11 mouse cellular contexts compared by ENCODE assay signal in the genomic region with DNA sequence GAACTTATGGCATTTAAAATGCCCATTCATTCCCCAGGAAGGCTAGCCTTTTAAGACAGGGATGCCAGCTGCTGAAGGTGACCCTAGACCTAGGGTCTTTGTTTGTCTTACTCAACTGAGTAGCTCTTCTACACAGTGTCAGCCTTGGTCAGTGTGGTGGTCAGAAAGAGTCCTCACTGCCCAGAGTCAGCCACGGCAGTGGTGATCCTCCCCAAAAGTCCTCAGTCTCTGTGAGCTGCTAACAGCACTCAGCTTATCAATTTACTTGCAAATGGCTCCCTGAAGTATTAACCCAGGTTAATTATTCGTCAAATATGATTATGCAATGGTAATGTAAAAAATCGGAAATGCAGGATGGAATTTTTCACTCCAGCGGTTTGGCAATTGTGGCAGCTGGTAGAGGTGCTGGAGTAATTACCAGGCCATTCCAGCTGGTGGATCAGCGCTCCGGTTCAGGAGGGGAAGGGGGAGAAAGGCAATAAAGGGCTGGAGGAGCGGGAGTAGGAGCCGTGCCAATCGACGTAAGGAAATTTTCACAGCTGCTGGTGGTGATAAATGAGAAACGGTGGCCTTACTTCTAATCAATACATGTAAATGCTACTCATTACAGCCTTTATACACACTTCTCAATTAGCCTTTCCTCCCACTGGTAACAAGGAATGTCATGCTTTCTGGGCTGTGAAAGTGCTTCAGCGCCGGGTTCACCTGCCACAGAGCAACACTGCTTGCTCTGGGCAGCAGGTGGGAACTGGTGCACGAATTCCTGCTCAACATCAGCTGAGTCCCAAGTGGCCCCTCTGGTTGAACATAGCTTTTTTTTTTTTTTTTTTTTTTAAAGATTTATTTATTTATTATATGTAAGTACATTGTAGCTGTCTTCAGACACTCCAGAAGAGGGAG.
DNase-seq lines count a peak whose midpoint lies in the region; ATAC-seq and TF ChIP-seq lines count a peak whose summit lies in the region.
"Had no signal": no experiment of that assay in that cellular context is flagged by ENCODE, and none has a peak within 500 bp of the region (broad histone marks: within the 10 kb centered on the region; RNA-seq: fewer than 3 reads in every experiment).

No protein-coding gene starts in this region.

- H3K27ac ChIP-seq in hindbrain, embryonic 13.5 days, result no peak overlapping the region
- H3K27ac ChIP-seq in kidney, postnatal 0 days, result no peak overlapping the region
- H3K27ac ChIP-seq in midbrain, embryonic 16.5 days (ENCODE audit: low read length), result no peak overlapping the region
- H3K27ac ChIP-seq: embryonic facial prominence, embryonic 15.5 days had no signal

- no peak for TF ChIP-seq CTCF in kidney, postnatal 0 days (IDR thresholded peaks at IDR 0.05; ENCODE audit: low read depth)

- 23% methylated on average over 14 of the region's 14 CpGs for WGBS in hindbrain, embryonic 13.5 days
- 14% methylated on average over 14 of the region's 14 CpGs for WGBS in kidney, postnatal 0 days
- 35% methylated on average over 14 of the region's 14 CpGs for WGBS in midbrain, embryonic 16.5 days

- no peak overlapping the region for H3K4me2 ChIP-seq in hindbrain, embryonic 13.5 days
- peak overlapping the region; percentile 34 for H3K4me2 ChIP-seq in kidney, postnatal 0 days (ENCODE audit: low read length)
- H3K4me2 ChIP-seq in midbrain, embryonic 16.5 days (ENCODE audit: low read length), result 0 out of 2 replicates have a peak overlapping the region, but pooled peaks have one; percentile 2
- H3K4me2 ChIP-seq: embryonic facial prominence, embryonic 15.5 days had no signal

- H3K9me3 ChIP-seq in hindbrain, embryonic 13.5 days, result no peaks in the 10 kb centered on the region
- H3K9me3 ChIP-seq in kidney, postnatal 0 days (replicated peaks; ENCODE audit: low read length), result no peaks in the 10 kb centered on the region
- H3K9me3 ChIP-seq in midbrain, embryonic 16.5 days (replicated peaks; ENCODE audit: control insufficient read depth, low read length, poor library complexity, severe bottlenecking), result no peaks in the 10 kb centered on the region
- H3K9me3 ChIP-seq: embryonic facial prominence, embryonic 15.5 days had no signal

- no peak overlapping the region for H3K9ac ChIP-seq in hindbrain, embryonic 13.5 days
- no peak overlapping the region for H3K9ac ChIP-seq in kidney, postnatal 0 days (ENCODE audit: low read depth, low read length)
- H3K9ac ChIP-seq in midbrain, embryonic 16.5 days (ENCODE audit: low read depth, low read length), result no peak overlapping the region
- H3K9ac ChIP-seq: embryonic facial prominence, embryonic 15.5 days had no signal

- no peak overlapping the region for H3K4me3 ChIP-seq in hindbrain, embryonic 13.5 days
- H3K4me3 ChIP-seq in kidney, postnatal 0 days (replicated peaks; ENCODE audit: low read depth, low read length), result no peak overlapping the region
- no peak overlapping the region for H3K4me3 ChIP-seq in midbrain, embryonic 16.5 days (ENCODE audit: low read depth, low read length)
- H3K4me3 ChIP-seq: embryonic facial prominence, embryonic 15.5 days had no signal

- intact Hi-C loops in left cerebral cortex, postnatal 10 days (cut with DNase I), result no loop called here

- H3K36me3 ChIP-seq in hindbrain, embryonic 13.5 days, result no peaks in the 10 kb centered on the region
- no peaks in the 10 kb centered on the region for H3K36me3 ChIP-seq in kidney, postnatal 0 days (ENCODE audit: insufficient read depth, low read length)
- no peaks in the 10 kb centered on the region for H3K36me3 ChIP-seq in midbrain, embryonic 16.5 days (ENCODE audit: control insufficient read depth, insufficient read depth, low read length)
- H3K36me3 ChIP-seq: embryonic facial prominence, embryonic 15.5 days had no signal

- peak; percentile 94 for ATAC-seq in hindbrain, embryonic 13.5 days (ENCODE audit: low FRiP score)
- ATAC-seq in kidney, postnatal 0 days (replicated peaks; ENCODE audit: low FRiP score, low read depth), result peak; percentile 66; the same call in 1 of the 2 replicates
- ATAC-seq in midbrain, embryonic 16.5 days, result peak; percentile 81

- H3K4me1 ChIP-seq in hindbrain, embryonic 13.5 days (replicated peaks), result peaks cover 8% of the 10 kb centered on the region; the same call in 1 of the 2 replicates
- H3K4me1 ChIP-seq in kidney, postnatal 0 days (replicated peaks; ENCODE audit: insufficient read depth, low read length), result no peaks in the 10 kb centered on the region
- no peaks in the 10 kb centered on the region; the same call in 1 of the 2 replicates for H3K4me1 ChIP-seq in midbrain, embryonic 16.5 days (ENCODE audit: control insufficient read depth, insufficient read depth, low read length)
- H3K4me1 ChIP-seq: embryonic facial prominence, embryonic 15.5 days had no signal

- no peaks in the 10 kb centered on the region; the same call in 1 of the 2 replicates for H3K27me3 ChIP-seq in hindbrain, embryonic 13.5 days
- H3K27me3 ChIP-seq in kidney, postnatal 0 days (ENCODE audit: insufficient read depth, low read length), result no peaks in the 10 kb centered on the region
- H3K27me3 ChIP-seq in midbrain, embryonic 16.5 days (ENCODE audit: control insufficient read depth, insufficient read depth, low read depth, low read length), result no peaks in the 10 kb centered on the region
- H3K27me3 ChIP-seq: embryonic facial prominence, embryonic 15.5 days had no signal

- DNase-seq in embryo, embryonic 9.5 days (ENCODE audit: extremely low spot score), result peak; percentile 3
- peak; percentile 39 for DNase-seq in kidney, postnatal 0 days (ENCODE audit: low spot score)
- DNase-seq in heart, adult 9 months (ENCODE audit: low spot score in 2 of 2), result no peak
- no peak for DNase-seq in spleen, postnatal 10 days (ENCODE audit: low spot score in 2 of 2)
- no peak for DNase-seq in adrenal gland, adult (ENCODE audit: inconsistent age in 2 of 2, low spot score in 1 of 2)
- no peak for DNase-seq in left cerebral cortex, postnatal 10 days (ENCODE audit: extremely low spot score in 1 of 2, low spot score in 2 of 2)
- DNase-seq: heart, adult 11 months; lung, postnatal 10 days had no signal

Comparison
In these comparisons a context has a peak if more than half of its experiments do, and no peak if none do; other contexts are left out.
1. DNase-seq: peak in embryo, embryonic 9.5 days (single experiment) and kidney, postnatal 0 days (single experiment); none in heart, adult 9 months (0 of 2), spleen, postnatal 10 days (0 of 2), adrenal gland, adult (0 of 2) and left cerebral cortex, postnatal 10 days (0 of 2).
2. Peak in every context shown above with its lines, with median percentiles within 50 percentile points of each other: ATAC-seq.